In genomic region chr12:112917486-112917885, GRCm38 (mm10) we compare ENCODE assay signal across 13 mouse cellular contexts. TPM values are rescaled to one million over a fixed set of nuclear protein-coding genes. Genes with fewer than 3 reads are reported as not detected.
DNase-seq lines count a peak whose midpoint lies in the region; TF ChIP-seq lines count a peak whose summit lies in the region.
"Had no signal": no experiment of that assay in that cellular context is flagged by ENCODE, and none has a peak within 500 bp of the region (broad histone marks: within the 10 kb centered on the region; RNA-seq: fewer than 3 reads in every experiment).

No protein-coding gene starts in this region.

- peak overlapping the region; percentile 70 for H3K4me3 ChIP-seq in gastrocnemius, adult 2 months
- no peak overlapping the region for H3K4me3 ChIP-seq in left cerebral cortex, adult 2 months
- H3K4me3 ChIP-seq: embryonic facial prominence, embryonic 15.5 days; forebrain, embryonic 15.5 days had no signal

- DNase-seq in gastrocnemius, adult 2 months, result peak; percentile 56
- no peak for DNase-seq in gastrocnemius, postnatal 10 days
- DNase-seq in left cerebral cortex, adult 2 months (ENCODE audit: extremely low spot score in 1 of 2, low spot score in 2 of 2), result no peak
- DNase-seq in left cerebral cortex, adult 8-10 months (ENCODE audit: low spot score in 2 of 2), result no peak
- DNase-seq in heart, adult 9 months (ENCODE audit: low spot score in 2 of 2), result peak; percentile 61 to 75
- peak; percentile 40 to 72 for DNase-seq in kidney, postnatal 25 days
- DNase-seq in spleen, adult 18-20 months, result no peak
- no peak for DNase-seq in gastrocnemius, adult 8-10 months (ENCODE audit: low spot score in 2 of 2)
- DNase-seq: adrenal gland, postnatal 10 days; cerebellum, postnatal 25 days; right cerebral cortex, adult 18-20 months had no signal

- intact Hi-C loops in gastrocnemius, adult 2 months (cut with DNase I), result loop anchor here (5.0 kb wide), 1 partner anchor 40 kb away; no protein-coding TSS in a partner anchor
- intact Hi-C loops in left cerebral cortex, adult 2 months (cut with DNase I), result no loop called here

- peak overlapping the region; percentile 99 for H3K27ac ChIP-seq in gastrocnemius, adult 2 months
- H3K27ac ChIP-seq in left cerebral cortex, adult 2 months, result peak overlapping the region; percentile 13
- H3K27ac ChIP-seq: forebrain, embryonic 15.5 days had no signal

- no peak for TF ChIP-seq CTCF in gastrocnemius, adult 2 months (IDR thresholded peaks at IDR 0.05)
- no peak for TF ChIP-seq CTCF in left cerebral cortex, adult 2 months (IDR thresholded peaks at IDR 0.05)

RNA-seq across cellular contexts. Expression of gene Jag2, which starts 12.1 kb away (rescaled TPM):
- 10 to 100 TPM; 20.3 to 30.2 TPM for total RNA-seq in gastrocnemius, adult 2 months (2021)
- 10 to 100 TPM; 29.4 to 40.0 TPM for total RNA-seq in gastrocnemius, postnatal 10 days (2021)
- total RNA-seq in left cerebral cortex, adult 2 months (2021), result 10 to 100 TPM; 57.9 to 62.2 TPM
- 10 to 100 TPM; 48.1 to 69.9 (median 58.9) TPM for total RNA-seq in left cerebral cortex, adult 8-10 months (2022)
- 10 to 100 TPM; 22.3 to 31.0 (median 26.7) TPM for total RNA-seq in gastrocnemius, adult 8-10 months (2022)

RNA-seq across cellular contexts. Expression of gene Nudt14, which starts 24.4 kb away (rescaled TPM):
- total RNA-seq in gastrocnemius, adult 2 months (2021), result 1 to 10 TPM; 5.4 to 7.9 TPM
- total RNA-seq in gastrocnemius, postnatal 10 days (2021), result 10 to 100 TPM; 17.3 to 17.5 TPM
- total RNA-seq in left cerebral cortex, adult 2 months (2021), result 10 to 100 TPM; 10.1 to 13.7 TPM
- 10 to 100 TPM in 3 of 4 experiments, 1 to 10 TPM in 1; 9.8 to 17.1 (median 11.8) TPM for total RNA-seq in left cerebral cortex, adult 8-10 months (2022)
- 1 to 10 TPM; 5.2 to 8.8 (median 7.5) TPM for total RNA-seq in gastrocnemius, adult 8-10 months (2022)

RNA-seq across cellular contexts. Expression of gene Gpr132, which starts 49.5 kb away (rescaled TPM):
- total RNA-seq in gastrocnemius, adult 2 months (2021), result under 1 TPM in 1 of 2 experiments, not detected in 1; 0.14 TPM
- total RNA-seq in gastrocnemius, postnatal 10 days (2021), result under 1 TPM in 1 of 2 experiments, not detected in 1; 0.09 TPM
- under 1 TPM in 1 of 2 experiments, not detected in 1; 0.18 TPM for total RNA-seq in left cerebral cortex, adult 2 months (2021)
- total RNA-seq in left cerebral cortex, adult 8-10 months (2022), result under 1 TPM in 3 of 4 experiments, not detected in 1; 0.14 to 0.23 (median 0.15) TPM
- total RNA-seq in gastrocnemius, adult 8-10 months (2022), result not detected

RNA-seq across cellular contexts. Expression of gene Btbd6, which starts 58.8 kb away (rescaled TPM):
- 10 to 100 TPM; 13.3 to 20.6 TPM for total RNA-seq in gastrocnemius, adult 2 months (2021)
- total RNA-seq in gastrocnemius, postnatal 10 days (2021), result 10 to 100 TPM; 10.4 to 12.7 TPM
- total RNA-seq in left cerebral cortex, adult 2 months (2021), result 10 to 100 TPM; 60.2 to 64.5 TPM
- 10 to 100 TPM; 64.2 to 73.5 (median 68.7) TPM for total RNA-seq in left cerebral cortex, adult 8-10 months (2022)
- 10 to 100 TPM; 18.6 to 23.6 (median 21.7) TPM for total RNA-seq in gastrocnemius, adult 8-10 months (2022)

Comparison
In these comparisons a context has a peak if more than half of its experiments do, and no peak if none do; other contexts are left out.
1. DNase-seq: peak in gastrocnemius, adult 2 months (single experiment), heart, adult 9 months (2 of 2) and kidney, postnatal 25 days (2 of 2); none in gastrocnemius, postnatal 10 days (single experiment), left cerebral cortex, adult 2 months (0 of 2), left cerebral cortex, adult 8-10 months (0 of 2), spleen, adult 18-20 months (0 of 2) and gastrocnemius, adult 8-10 months (0 of 2).